Mouse (Mus musculus): Measurements from ENCODE around the gene Dgcr6. TPM values are rescaled to one million over a fixed set of nuclear protein-coding genes. Genes with fewer than 3 reads are reported as not detected.

The Dgcr6 gene
- polyA plus RNA-seq, 1 experiment from 2014 or later = 132 TPM

DNA sequence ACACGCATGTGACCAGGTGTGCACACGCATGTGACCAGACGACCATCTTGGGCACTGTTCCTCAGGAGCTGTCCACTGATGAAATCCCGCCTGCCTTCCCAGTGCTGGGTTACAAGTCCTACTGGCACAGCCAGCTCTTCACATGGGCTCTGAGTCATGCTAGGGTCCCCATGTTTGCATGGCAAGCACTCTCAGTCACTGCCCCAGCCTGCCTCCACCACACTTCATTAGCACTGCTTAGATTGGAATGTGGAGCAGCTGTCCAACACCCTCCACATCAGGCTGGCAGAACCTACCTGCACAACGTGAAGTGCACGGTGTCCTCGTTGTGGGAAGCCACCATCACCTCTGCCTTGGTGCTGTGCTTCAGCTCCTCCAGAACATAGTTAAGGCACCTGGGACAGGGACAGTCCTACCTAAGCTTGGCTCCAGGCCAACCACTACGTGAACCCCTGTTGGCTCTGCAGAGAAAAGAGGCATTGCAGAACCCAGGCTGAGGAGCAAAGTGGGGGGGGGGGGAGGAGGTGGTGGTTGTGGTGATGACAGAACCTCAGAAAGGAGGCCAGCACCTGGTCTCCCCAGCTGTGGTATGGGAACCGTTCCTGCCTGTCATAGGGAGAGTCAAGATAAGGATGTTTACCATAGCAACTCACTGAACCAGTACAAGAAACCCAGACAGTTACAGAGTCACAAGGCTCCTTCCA lies 20.8 kb downstream of the Dgcr6 start:
- 87% methylated on average over 8 of the region's 9 CpGs for WGBS
- Histone ChIP-seq H3K9ac (no peak overlapping the region), H3K27ac (no peak overlapping the region), H3K4me1 (peaks cover 3% of the 10 kb centered on the region; the same call in 1 of the 2 replicates), H3K36me3 (peaks cover 54% of the 10 kb centered on the region), H3K4me2 (replicated peaks) (no peak overlapping the region), H3K9me3 (replicated peaks) (no peaks in the 10 kb centered on the region), H3K27me3 (no peaks in the 10 kb centered on the region), H3K4me3 (no peak overlapping the region)
- ATAC-seq (ENCODE audit: low FRiP score) = no peak

DNA sequence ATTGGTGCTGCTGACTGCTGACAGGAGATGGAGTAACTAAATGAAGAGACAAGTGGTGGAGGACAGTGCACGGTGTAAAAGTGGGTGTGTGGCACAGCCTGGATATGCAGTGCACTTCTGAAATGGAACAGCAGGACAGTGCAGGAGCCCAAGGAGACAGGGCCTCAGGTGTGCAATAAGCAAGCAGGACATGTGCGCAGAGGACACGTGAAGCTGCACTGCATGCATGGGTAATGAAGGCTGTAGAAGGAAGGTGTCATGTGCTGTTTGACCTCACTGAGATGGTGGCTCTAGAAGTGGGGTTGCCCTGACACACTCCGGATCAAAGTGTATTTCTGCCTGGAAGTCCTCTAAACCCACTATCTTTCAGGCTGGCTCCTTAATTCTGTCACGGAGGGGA lies 22.0 kb downstream of the Dgcr6 start:
- 88% methylated on average over 5 of the region's 5 CpGs for WGBS
- no peak for ATAC-seq (ENCODE audit: low FRiP score)
- Histone ChIP-seq H3K9me3 (replicated peaks) (no peaks in the 10 kb centered on the region), H3K4me2 (replicated peaks) (no peak overlapping the region), H3K9ac (no peak overlapping the region), H3K27ac (no peak overlapping the region), H3K27me3 (no peaks in the 10 kb centered on the region), H3K4me1 (no peaks in the 10 kb centered on the region), H3K4me3 (no peak overlapping the region), H3K36me3 (peaks cover 44% of the 10 kb centered on the region)

DNA sequence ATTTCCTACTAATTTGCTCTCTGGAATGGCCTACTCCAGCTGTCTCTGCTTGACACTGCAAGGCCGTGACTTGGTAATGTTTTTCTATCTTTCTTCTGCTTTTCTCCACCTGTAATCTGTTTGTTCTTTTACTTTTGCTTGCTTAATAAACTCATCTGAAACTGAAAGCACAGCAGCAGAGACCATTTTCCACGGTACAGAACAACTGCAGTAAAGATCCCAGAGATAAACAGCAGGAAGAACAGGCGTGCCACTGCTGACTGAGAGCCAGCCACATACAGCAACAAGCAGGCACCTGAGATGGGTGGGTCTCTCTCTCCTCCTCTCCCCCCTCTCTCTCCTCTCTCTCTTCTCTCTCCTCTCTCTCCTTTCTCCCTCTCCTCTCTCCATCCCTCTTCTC lies 22.5 kb downstream of the Dgcr6 start:
- Histone ChIP-seq H3K9me3 (replicated peaks) (no peaks in the 10 kb centered on the region), H3K9ac (no peak overlapping the region), H3K4me1 (no peaks in the 10 kb centered on the region), H3K4me3 (no peak overlapping the region), H3K4me2 (replicated peaks) (no peak overlapping the region), H3K36me3 (peaks cover 38% of the 10 kb centered on the region), H3K27me3 (no peaks in the 10 kb centered on the region), H3K27ac (no peak overlapping the region)
- 77% methylated on average over 3 of the region's 3 CpGs for whole genome bisulfite sequencing
- no peak for ATAC-seq (ENCODE audit: low FRiP score)

DNA sequence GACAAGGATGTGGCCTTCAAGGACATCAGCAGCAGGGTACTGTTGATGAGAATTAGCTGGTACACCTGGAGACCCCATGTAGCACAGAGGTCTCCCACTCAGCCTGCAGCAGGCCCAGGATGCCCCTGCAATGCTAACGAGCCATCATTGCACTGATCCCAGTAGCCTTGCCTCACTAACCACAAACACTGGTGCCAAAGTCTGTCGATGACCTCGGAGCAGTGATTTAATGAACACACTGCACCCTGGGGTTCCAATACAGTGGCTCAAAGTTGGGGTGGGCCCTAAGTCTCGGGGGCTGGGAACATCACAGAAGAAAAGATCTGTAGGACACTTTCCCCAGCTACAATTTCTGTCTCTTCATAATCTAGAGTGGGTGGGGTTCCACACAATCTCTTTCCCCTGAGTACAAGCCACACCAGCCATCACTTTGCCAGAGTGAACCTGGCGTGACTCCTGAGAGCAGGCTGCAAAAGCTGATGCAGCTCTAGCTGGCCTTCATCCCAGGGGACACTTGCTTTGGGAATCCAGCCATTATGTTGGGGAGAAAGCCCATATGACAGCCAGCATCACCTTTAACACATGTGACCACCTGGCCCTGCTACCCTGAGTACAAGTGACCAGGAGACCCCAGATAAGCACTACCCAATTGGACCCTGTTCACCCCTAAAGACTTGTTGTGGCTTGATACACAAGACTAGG lies 25.8 kb downstream of the Dgcr6 start:
- Histone ChIP-seq H3K36me3 (0 out of 2 replicates have a peak, but pooled peaks cover 7% of the 10 kb centered on the region), H3K4me1 (no peaks in the 10 kb centered on the region), H3K4me3 (no peak overlapping the region), H3K27me3 (no peaks in the 10 kb centered on the region), H3K9me3 (replicated peaks) (no peaks in the 10 kb centered on the region), H3K9ac (no peak overlapping the region), H3K27ac (no peak overlapping the region), H3K4me2 (replicated peaks) (no peak overlapping the region)
- no peak for ATAC-seq (ENCODE audit: low FRiP score)
- WGBS = 87% methylated on average over 5 of the region's 5 CpGs

DNA sequence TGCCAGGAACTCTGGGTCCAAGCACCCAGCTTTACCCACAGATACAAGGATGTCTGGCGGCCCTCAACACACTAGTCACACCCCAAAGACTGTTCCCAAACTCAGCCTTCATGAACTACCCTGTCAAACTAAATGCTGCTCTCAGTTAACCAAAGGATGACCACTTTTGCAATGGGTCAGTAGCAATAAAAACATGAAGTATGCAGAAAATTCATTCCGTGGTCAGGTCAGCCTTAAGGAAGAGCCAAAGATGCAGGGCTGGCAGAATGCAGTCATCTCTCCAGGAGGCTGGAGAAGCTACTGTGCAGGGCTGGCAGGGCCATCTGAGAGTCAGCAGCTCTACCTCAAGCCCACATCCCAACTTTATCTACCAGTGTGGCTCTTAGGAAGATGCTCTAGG lies 26.6 kb downstream of the Dgcr6 start:
- no peaks in the 10 kb centered on the region for H3K4me1 ChIP-seq
- H3K9me3 ChIP-seq (replicated peaks) = no peaks in the 10 kb centered on the region
- 0 out of 2 replicates have a peak, but pooled peaks cover under 1% of the 10 kb centered on the region for H3K36me3 ChIP-seq
- H3K4me3 ChIP-seq = no peak overlapping the region
- ATAC-seq (ENCODE audit: low FRiP score) = no peak
- H3K27ac ChIP-seq = no peak overlapping the region
- no peaks in the 10 kb centered on the region for H3K27me3 ChIP-seq
- 86% methylated on average over 2 of the region's 2 CpGs for WGBS
- H3K4me2 ChIP-seq (replicated peaks) = no peak overlapping the region
- no peak overlapping the region for H3K9ac ChIP-seq

- H3K9ac ChIP-seq = no peak overlapping the region
- no peak overlapping the region for H3K27ac ChIP-seq
- no peaks in the 10 kb centered on the region for H3K27me3 ChIP-seq
- H3K36me3 ChIP-seq = no peaks in the 10 kb centered on the region
- no peaks in the 10 kb centered on the region for H3K4me1 ChIP-seq
- no peaks in the 10 kb centered on the region for H3K9me3 ChIP-seq (replicated peaks)
- WGBS = 92% methylated on average over 7 of the region's 7 CpGs
- no peak overlapping the region for H3K4me2 ChIP-seq (replicated peaks)
- ATAC-seq (ENCODE audit: low FRiP score) = no peak
- no peak overlapping the region for H3K4me3 ChIP-seq
These were observed 27.5 kb downstream of the Dgcr6 start for GRCm38 (mm10) chr16:18080171-18080570.

GRCm38 (mm10) chr16:18081149-18081827 lies 28.6 kb downstream of the Dgcr6 start:
- H3K9me3 ChIP-seq (replicated peaks) = no peaks in the 10 kb centered on the region
- no peaks in the 10 kb centered on the region for H3K36me3 ChIP-seq
- WGBS = 79% methylated on average over 10 of the region's 10 CpGs
- H3K9ac ChIP-seq = no peak overlapping the region
- no peaks in the 10 kb centered on the region for H3K27me3 ChIP-seq
- no peak overlapping the region for H3K4me2 ChIP-seq (replicated peaks)
- H3K27ac ChIP-seq = no peak overlapping the region
- ATAC-seq (ENCODE audit: low FRiP score) = no peak
- no peaks in the 10 kb centered on the region for H3K4me1 ChIP-seq
- no peak overlapping the region for H3K4me3 ChIP-seq

- Histone ChIP-seq H3K27ac (no peak overlapping the region), H3K9ac (no peak overlapping the region), H3K27me3 (no peaks in the 10 kb centered on the region), H3K9me3 (replicated peaks) (no peaks in the 10 kb centered on the region), H3K36me3 (no peaks in the 10 kb centered on the region), H3K4me2 (replicated peaks) (no peak overlapping the region), H3K4me3 (no peak overlapping the region), H3K4me1 (no peaks in the 10 kb centered on the region)
- ATAC-seq (ENCODE audit: low FRiP score) = no peak
- WGBS = 81% methylated on average over 1 of the region's 1 CpGs
These were observed 29.6 kb downstream of the Dgcr6 start for GRCm38 (mm10) chr16:18082291-18082690.

GRCm38 (mm10) chr16:18083231-18083951 lies 30.7 kb downstream of the Dgcr6 start:
- ATAC-seq (ENCODE audit: low FRiP score) = no peak
- Histone ChIP-seq H3K4me3 (no peak overlapping the region), H3K4me2 (replicated peaks) (no peak overlapping the region), H3K9me3 (replicated peaks) (no peaks in the 10 kb centered on the region), H3K36me3 (no peaks in the 10 kb centered on the region), H3K27me3 (peaks cover 10% of the 10 kb centered on the region), H3K27ac (no peak overlapping the region), H3K4me1 (peaks cover 7% of the 10 kb centered on the region), H3K9ac (no peak overlapping the region)
- WGBS = 87% methylated on average over 18 of the region's 18 CpGs

DNA sequence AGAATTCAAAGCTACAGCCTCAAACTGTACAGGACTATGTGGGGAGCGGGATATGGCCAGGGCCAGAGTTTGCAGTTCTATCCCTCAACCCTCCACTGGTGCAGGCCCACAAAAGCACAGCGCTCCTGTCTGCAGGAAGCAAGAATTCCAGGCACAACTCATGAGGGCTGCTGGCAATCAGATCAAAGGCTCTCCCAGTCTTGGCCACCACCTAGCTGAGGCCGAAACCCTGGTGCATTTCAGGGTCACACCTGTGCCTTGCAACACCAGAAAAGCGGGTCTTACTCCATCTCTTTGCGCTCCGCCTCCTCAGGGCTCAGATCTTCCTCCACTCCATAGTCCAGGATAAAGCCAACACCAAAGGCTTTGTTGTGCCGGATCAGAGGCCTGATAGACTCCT lies 31.6 kb downstream of the Dgcr6 start:
- H3K4me3 ChIP-seq = no peak overlapping the region
- peaks cover 13% of the 10 kb centered on the region for H3K27me3 ChIP-seq
- H3K9me3 ChIP-seq (replicated peaks) = no peaks in the 10 kb centered on the region
- ATAC-seq (ENCODE audit: low FRiP score) = no peak
- no peak overlapping the region for H3K9ac ChIP-seq
- no peak overlapping the region for H3K27ac ChIP-seq
- no peak overlapping the region for H3K4me2 ChIP-seq (replicated peaks)
- H3K4me1 ChIP-seq = peaks cover 10% of the 10 kb centered on the region
- 86% methylated on average over 7 of the region's 7 CpGs for WGBS
- H3K36me3 ChIP-seq = no peaks in the 10 kb centered on the region

- Histone ChIP-seq H3K27ac (no peak overlapping the region), H3K27me3 (peaks cover 14% of the 10 kb centered on the region), H3K4me2 (replicated peaks) (no peak overlapping the region), H3K36me3 (no peaks in the 10 kb centered on the region), H3K9ac (no peak overlapping the region), H3K4me1 (peaks cover 14% of the 10 kb centered on the region), H3K4me3 (no peak overlapping the region), H3K9me3 (replicated peaks) (no peaks in the 10 kb centered on the region)
- no peak for ATAC-seq (ENCODE audit: low FRiP score)
- 84% methylated on average over 5 of the region's 5 CpGs for WGBS
These were observed 34.4 kb downstream of the Dgcr6 start for GRCm38 (mm10) chr16:18087101-18087500.

DNA sequence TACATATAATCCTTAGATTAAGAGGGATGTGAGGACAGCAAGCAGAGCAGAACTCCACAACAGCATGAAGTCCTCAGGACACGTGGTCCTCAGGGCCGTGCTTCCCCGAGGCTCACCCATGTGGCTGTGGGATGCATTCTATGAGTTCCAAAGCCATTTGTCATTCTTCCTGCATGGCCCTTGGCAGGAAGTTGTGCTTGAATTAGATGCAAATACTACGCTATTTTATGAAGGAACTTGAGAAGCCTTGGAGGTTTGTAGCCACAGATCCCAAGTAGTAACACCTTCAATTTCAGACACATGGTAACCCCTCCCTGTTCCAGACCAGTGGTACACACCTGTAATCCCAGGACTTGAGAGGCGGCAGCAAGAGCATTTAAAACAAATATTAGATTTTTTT lies 43.7 kb downstream of the Dgcr6 start:
- H3K4me2 ChIP-seq (replicated peaks) = no peak overlapping the region
- no peak overlapping the region for H3K27ac ChIP-seq
- H3K36me3 ChIP-seq = no peaks in the 10 kb centered on the region
- no peak overlapping the region for H3K4me3 ChIP-seq
- H3K9ac ChIP-seq = no peak overlapping the region
- ATAC-seq (ENCODE audit: low FRiP score) = no peak
- no peaks in the 10 kb centered on the region for H3K27me3 ChIP-seq
- H3K9me3 ChIP-seq (replicated peaks) = no peaks in the 10 kb centered on the region
- H3K4me1 ChIP-seq = no peaks in the 10 kb centered on the region
- WGBS = 69% methylated on average over 5 of the region's 5 CpGs

Measured in hindbrain, embryonic 12.5 days (tissue).